Mouse (Mus musculus) spleen, postnatal 10 days (tissue): Measurements from ENCODE around the gene Atp23.

Experiments used
- DNase-seq, 2 experiments: peaks; one replicate each; pipeline ENCODE4 v3.0.0; 2021 to 2022; ENCODE audit warnings: low spot score in 2 of 2

Atp23 gene

DNA sequence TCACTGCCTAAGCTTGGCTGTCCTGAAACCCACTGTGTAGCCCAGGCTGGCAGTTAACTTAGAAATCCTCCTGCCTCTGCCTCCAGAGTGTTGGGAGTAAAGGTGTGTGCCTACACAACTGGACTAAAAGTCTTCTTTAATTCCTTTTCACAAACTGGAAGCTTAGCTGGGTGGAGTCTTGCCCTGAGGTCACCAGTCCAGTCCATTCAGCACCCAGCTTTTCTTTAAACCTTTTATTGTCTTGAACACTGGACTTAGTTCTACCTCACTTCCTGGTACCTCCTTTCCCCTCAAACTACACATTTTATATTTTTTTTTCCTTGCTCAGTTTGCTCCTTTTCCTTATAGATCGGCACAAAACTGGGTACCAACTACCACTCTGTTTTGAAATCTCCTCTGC lies 10.3 kb upstream of the Atp23 start:
- DNase-seq: no peak

- no peak for DNase-seq
Measured at GRCm38 (mm10) chr10:126906811-126907210, 5.7 kb upstream of the Atp23 start.

GRCm38 (mm10) chr10:126905650-126906075 lies 4.5 kb upstream of the Atp23 start:
- peak; percentile 55 to 89 for DNase-seq

DNA sequence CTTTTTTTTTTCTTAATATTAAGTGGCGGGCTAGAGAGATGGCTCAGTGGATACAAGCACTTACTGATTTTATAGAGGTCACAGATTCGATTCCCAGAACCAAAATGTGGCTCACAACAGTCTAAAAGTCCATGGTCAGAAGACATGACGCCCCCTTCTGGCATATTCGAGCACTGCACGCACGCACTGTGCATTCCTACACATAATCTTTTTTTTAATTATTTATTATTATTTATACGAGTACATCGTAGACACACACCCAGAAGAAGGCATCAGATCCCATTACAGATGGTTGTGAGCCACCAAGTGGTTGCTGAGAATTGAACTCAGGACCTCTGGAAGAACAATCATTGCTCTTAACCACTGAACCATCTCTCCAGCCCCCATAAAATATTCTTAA lies 3.9 kb upstream of the Atp23 start:
- DNase-seq: peak in 1 of 2 experiments; percentile 33

DNA sequence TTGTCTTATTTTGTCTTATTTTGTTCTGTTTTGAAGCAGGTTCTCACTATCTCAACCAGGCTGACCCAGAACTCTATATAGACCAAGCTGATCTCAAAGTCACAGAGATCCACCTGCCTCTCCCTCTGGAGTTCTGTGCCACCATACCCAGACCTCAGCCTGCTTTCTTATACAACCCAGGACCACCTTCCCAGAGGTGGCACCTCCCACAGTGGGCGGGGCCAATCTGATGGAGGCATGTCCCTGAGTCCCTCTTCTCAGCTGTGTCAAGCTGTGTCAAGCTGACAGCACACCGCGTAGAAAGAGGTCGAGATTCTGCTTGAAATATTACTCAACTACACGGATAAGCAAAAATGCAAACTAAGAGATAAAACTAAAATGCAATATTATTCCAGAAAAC lies 3.1 kb upstream of the Atp23 start:
- peak in 1 of 2 experiments; percentile 33 for DNase-seq

- DNase-seq: no peak
Measured at GRCm38 (mm10) chr10:126901488-126901843, 311 bp upstream of the Atp23 start.

GRCm38 (mm10) chr10:126895891-126896290 lies 5.3 kb downstream of the Atp23 start:
- no peak for DNase-seq

GRCm38 (mm10) chr10:126894061-126894460 lies 7.1 kb downstream of the Atp23 start:
- DNase-seq: no peak

DNA sequence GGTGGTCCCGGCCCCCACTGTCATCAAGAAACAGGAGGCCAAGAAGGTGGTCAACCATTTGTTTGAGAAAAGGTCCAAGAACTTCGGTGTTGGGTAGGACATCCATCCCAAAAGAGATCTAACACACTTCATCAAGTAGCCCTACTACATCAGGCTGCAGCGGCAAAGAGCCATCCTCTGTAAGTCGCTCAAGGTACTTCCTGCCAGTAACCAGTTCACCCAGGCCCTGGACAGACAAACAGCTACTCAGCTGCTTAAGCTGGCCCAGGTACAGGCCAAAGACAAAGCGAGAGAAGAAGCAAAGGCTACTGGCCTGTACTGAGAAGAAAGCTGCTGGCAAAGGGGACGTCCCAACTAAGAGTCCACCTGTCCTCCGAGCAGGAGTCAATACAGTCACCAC lies 8.0 kb downstream of the Atp23 start:
- no peak for DNase-seq

GRCm38 (mm10) chr10:126873755-126874154 lies 27.4 kb downstream of the Atp23 start:
- no peak for DNase-seq

- DNase-seq: no peak
Measured at GRCm38 (mm10) chr10:126872256-126872655, 28.9 kb downstream of the Atp23 start.

DNA sequence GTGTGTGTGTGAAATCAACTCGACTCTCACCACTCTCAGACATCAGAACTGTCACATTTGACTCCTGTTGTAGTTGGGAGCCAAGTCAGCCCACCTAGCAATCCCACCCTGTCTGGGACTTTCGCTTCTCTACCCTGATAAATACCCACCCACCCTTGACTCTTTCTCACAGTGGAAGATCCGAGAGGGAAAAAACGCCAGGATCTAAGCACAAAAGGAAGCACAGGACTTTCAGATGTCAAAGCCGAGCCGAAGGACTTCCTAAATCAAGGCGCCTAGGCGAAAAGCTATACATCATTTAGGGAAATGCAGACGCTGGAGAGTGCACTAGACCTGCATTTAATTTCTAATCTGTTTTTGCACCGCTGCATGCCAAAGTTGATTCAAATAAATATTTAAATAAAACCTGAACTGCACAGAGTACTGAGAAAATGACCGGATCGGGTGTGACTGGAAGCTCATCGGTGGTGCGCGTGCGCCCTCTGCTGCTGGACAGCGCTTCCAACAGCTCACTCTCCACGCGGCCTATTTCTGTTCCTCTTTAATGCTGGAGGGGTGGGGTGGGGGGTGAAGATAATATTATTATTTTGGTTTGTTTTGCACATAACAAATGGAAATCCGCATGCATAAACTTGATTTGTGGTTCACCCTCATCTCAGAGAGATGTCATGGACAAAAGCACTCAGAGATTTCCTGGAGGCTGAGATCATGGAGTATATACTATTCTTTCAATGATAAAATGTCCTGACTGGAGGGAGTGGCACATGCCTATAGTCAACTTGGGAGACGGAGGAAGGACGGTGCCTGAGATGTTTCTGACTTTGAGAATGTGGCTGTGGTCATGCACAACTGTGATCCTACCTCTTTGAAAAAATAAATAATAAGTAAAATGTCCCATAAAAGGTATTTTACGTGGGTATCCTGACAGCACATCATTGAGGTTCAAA lies 31.5 kb downstream of the Atp23 start:
- DNase-seq: peak; percentile 42 to 80

DNA sequence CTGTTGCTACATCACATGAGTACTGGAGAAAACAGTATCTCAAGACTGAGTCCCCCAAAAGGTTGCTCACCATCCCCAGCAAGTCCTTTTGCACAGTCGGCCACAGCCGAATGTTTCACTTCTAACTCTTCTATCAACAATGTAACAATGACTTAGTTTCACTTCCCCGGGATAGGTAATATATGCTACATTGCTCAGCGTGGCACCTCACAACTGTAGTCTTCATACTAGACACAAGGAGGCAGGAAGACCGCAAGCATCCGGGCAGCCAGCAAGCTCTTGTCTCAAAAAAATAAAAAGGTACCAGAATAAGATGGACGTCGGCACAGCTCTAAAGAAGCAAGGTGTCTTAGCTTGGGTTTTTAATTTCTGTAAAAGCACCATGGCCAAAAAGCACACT lies 35.9 kb downstream of the Atp23 start:
- DNase-seq: no peak

- DNase-seq: no peak
Measured at GRCm38 (mm10) chr10:126862193-126862592, 39.0 kb downstream of the Atp23 start.

- peak in 1 of 2 experiments; percentile 48 for DNase-seq
Measured at GRCm38 (mm10) chr10:126853286-126853685, 47.9 kb downstream of the Atp23 start.

- no peak for DNase-seq
Measured at GRCm38 (mm10) chr10:126845309-126845911, 55.7 kb downstream of the Atp23 start.

DNA sequence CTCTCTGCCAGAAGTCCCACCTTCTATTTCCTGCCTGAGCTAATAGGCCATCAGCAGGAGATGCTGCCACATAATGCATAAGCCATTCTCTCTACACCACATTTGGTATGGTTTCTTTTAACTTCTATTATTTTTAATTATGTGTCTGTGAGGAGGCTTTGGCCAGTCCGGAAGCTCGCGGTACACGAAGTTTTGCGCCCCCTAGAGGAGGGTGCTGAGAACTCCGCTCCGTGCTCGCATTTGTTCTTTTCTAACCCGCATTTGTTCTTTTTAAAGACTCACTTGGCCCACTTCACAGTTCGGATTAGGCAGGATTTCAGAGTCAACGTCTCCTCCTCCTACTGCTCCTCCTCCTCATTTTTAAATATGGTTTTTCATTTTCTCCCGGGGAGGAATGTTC lies 56.5 kb downstream of the Atp23 start:
- peak in 1 of 2 experiments; percentile 18 for DNase-seq

DNA sequence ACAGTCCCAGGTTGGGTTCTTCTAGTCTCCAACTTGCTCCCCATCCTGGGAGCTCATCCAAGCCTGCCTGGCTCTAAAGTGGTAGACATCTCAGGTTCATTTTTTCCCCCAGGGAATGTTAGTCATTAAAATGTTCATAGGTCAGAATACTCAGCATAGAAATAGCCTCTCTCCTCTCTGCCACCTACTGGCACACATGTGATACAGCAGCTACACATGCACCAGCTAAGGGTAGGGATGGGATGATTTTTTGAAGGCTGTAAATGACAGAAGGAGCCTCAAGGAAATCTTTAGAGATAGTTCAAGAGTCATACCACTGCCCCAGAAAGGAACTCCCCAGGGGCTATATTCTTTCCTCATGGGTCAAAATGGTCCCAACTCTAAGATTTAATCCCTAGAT lies 60.9 kb downstream of the Atp23 start:
- no peak for DNase-seq

DNA sequence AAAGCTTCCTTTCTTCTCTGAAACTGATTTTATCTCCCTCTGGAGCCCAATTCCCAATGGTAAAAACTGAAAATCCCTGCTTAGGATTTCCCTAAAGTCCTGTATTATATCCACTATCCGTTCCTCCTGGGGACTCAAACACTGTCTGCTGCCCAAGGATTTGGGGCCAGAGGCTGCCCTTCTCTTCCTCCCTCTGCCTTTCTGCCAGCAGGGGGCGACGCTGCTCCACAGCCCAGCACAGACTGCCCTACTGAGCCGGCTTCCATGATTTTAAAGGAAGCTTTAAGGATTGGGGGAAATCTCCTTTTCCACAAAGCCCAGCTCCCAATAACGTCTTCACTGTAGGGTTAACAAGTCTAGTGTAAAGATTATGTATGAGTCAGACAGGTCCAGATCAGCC lies 68.1 kb downstream of the Atp23 start:
- peak in 1 of 2 experiments; percentile 27 for DNase-seq

DNA sequence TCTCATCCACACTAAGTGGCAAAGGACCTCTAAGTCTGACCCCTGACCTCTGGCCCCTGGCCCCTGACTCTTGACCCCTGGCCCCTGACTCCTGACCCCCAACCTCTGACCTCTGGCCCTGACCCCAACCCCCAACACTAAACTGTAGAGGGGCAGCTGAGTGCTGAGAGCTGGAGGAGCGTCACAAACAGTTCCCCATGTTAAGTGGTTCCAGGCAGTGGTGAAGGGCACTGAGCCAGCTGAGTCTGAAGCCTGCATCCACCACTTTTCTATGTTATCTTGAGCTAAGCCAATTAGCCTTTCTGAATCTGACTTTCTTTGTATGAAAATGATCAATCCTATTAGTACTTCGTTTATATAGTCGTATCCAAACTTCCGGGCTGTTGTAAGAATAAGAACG lies 69.8 kb downstream of the Atp23 start:
- no peak for DNase-seq

DNA sequence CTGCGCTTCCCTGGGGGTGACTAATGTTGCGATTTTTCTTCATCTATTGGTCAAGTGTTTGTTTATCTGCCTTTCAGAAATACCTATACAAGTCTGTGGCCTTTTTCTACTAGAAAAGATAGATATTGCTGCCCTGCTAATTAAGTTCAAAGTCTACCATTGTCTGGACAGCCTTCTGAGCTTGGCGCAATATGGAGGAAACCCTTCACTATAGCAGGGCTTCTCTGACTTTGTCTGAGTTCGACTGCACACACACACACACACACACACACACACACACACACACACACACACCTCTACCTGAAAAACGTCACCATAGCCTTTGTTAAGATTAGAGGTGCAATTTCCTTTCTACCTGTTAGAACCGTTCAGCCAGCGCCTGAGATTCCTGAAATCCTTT lies 72.5 kb downstream of the Atp23 start:
- no peak for DNase-seq

- no peak for DNase-seq
Measured at GRCm38 (mm10) chr10:126827941-126828593, 73.1 kb downstream of the Atp23 start.

DNA sequence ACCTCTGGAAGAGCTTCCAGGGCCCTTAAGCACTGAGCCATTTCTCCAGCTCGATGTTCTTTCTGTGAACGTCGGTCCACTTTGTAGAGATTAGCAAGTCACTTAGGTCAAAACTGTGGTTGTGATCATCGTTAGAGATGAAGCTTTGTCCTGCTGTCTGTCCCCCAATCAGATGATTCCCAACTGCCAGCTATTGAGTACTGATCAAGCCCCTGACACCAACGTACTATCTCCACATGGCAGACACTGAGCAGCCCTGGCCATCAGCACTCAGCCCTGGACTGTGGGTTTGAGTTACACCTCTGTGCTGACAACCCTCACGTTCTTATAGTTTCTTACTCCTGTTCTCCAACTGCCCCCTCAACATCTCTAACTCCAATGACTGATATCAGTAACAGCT lies 74.2 kb downstream of the Atp23 start:
- no peak for DNase-seq
